Mouse (Mus musculus): ENCODE measurements around the gene Emsy. TPM values are rescaled to one million over a fixed set of nuclear protein-coding genes. Genes with fewer than 3 reads are reported as not detected.

Emsy gene
- polyA plus RNA-seq, 1 experiment from 2014 or later: 64.3 TPM

DNA sequence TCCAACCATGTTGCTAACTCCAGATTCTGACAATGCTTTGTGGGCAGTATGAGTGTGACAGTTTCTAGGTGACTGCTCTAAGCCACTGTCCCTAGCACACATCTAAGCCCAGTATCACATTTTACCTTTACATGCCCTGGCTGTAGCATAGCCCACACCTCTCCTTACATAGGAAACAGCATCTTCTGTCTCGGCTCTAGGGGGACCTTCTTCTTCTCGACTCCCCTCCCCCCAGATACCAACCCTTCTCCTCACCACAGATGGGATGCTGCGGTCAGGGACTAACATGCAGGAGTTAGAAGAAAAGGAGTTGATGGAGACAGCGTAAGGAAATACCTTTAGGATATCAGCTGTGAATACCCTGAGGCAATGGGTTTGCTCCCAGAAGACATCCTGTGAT is 75.3 kb downstream of the Emsy start:
- no peak overlapping the region for H3K27ac ChIP-seq (replicated peaks; ENCODE audit: low read depth, low read length)
- H3K4me2 ChIP-seq (ENCODE audit: low read depth, severe bottlenecking): no peak overlapping the region
- no peak for DNase-seq (ENCODE audit: low spot score)
- H3K27me3 ChIP-seq (ENCODE audit: control insufficient read depth, insufficient read depth, low read length): no peaks in the 10 kb centered on the region
- ATAC-seq (ENCODE audit: insufficient number of reproducible peaks, low FRiP score, low TSS enrichment, low read depth): no peak
- H3K9me3 ChIP-seq (ENCODE audit: control insufficient read depth, low read length): no peaks in the 10 kb centered on the region
- no peaks in the 10 kb centered on the region for H3K36me3 ChIP-seq (ENCODE audit: control insufficient read depth, insufficient read depth, low read length)
- WGBS: 78% methylated on average over 4 of the region's 4 CpGs
- H3K4me3 ChIP-seq (ENCODE audit: low read depth, low read length): no peak overlapping the region
- no peaks in the 10 kb centered on the region for H3K4me1 ChIP-seq (ENCODE audit: control insufficient read depth, insufficient read depth, low read length)
- no peak overlapping the region for H3K9ac ChIP-seq (ENCODE audit: low read length)

GRCm38 (mm10) chr7:98580441-98580840 is 76.1 kb downstream of the Emsy start:
- WGBS: 69% methylated on average over 7 of the region's 7 CpGs
- Histone ChIP-seq H3K4me2 (ENCODE audit: low read depth, severe bottlenecking) (no peak overlapping the region), H3K27me3 (ENCODE audit: control insufficient read depth, insufficient read depth, low read length) (no peaks in the 10 kb centered on the region), H3K9ac (ENCODE audit: low read length) (no peak overlapping the region), H3K27ac (replicated peaks; ENCODE audit: low read depth, low read length) (no peak overlapping the region), H3K4me3 (ENCODE audit: low read depth, low read length) (no peak overlapping the region), H3K36me3 (ENCODE audit: control insufficient read depth, insufficient read depth, low read length) (no peaks in the 10 kb centered on the region), H3K4me1 (ENCODE audit: control insufficient read depth, insufficient read depth, low read length) (no peaks in the 10 kb centered on the region), H3K9me3 (ENCODE audit: control insufficient read depth, low read length) (no peaks in the 10 kb centered on the region)
- DNase-seq (ENCODE audit: low spot score) (no peak), ATAC-seq (ENCODE audit: insufficient number of reproducible peaks, low FRiP score, low TSS enrichment, low read depth) (no peak)

GRCm38 (mm10) chr7:98579731-98580130 is 76.9 kb downstream of the Emsy start:
- no peak for DNase-seq (ENCODE audit: low spot score)
- no peaks in the 10 kb centered on the region for H3K4me1 ChIP-seq (ENCODE audit: control insufficient read depth, insufficient read depth, low read length)
- no peaks in the 10 kb centered on the region for H3K36me3 ChIP-seq (ENCODE audit: control insufficient read depth, insufficient read depth, low read length)
- no peak for ATAC-seq (ENCODE audit: insufficient number of reproducible peaks, low FRiP score, low TSS enrichment, low read depth)
- no peak overlapping the region for H3K4me3 ChIP-seq (ENCODE audit: low read depth, low read length)
- no peaks in the 10 kb centered on the region for H3K27me3 ChIP-seq (ENCODE audit: control insufficient read depth, insufficient read depth, low read length)
- no peaks in the 10 kb centered on the region for H3K9me3 ChIP-seq (ENCODE audit: control insufficient read depth, low read length)
- no peak overlapping the region for H3K27ac ChIP-seq (replicated peaks; ENCODE audit: low read depth, low read length)
- H3K4me2 ChIP-seq (ENCODE audit: low read depth, severe bottlenecking): no peak overlapping the region
- 79% methylated on average over 6 of the region's 6 CpGs for WGBS
- no peak overlapping the region for H3K9ac ChIP-seq (ENCODE audit: low read length)

GRCm38 (mm10) chr7:98577461-98577860 is 79.1 kb downstream of the Emsy start:
- Histone ChIP-seq H3K4me1 (ENCODE audit: control insufficient read depth, insufficient read depth, low read length) (no peaks in the 10 kb centered on the region), H3K4me3 (ENCODE audit: low read depth, low read length) (no peak overlapping the region), H3K9ac (ENCODE audit: low read length) (no peak overlapping the region), H3K9me3 (ENCODE audit: control insufficient read depth, low read length) (no peaks in the 10 kb centered on the region), H3K36me3 (ENCODE audit: control insufficient read depth, insufficient read depth, low read length) (no peaks in the 10 kb centered on the region), H3K27ac (replicated peaks; ENCODE audit: low read depth, low read length) (no peak overlapping the region), H3K4me2 (ENCODE audit: low read depth, severe bottlenecking) (no peak overlapping the region), H3K27me3 (ENCODE audit: control insufficient read depth, insufficient read depth, low read length) (no peaks in the 10 kb centered on the region)
- 87% methylated on average over 1 of the region's 1 CpGs for WGBS
- ATAC-seq (ENCODE audit: insufficient number of reproducible peaks, low FRiP score, low TSS enrichment, low read depth) (no peak), DNase-seq (ENCODE audit: low spot score) (no peak)

DNA sequence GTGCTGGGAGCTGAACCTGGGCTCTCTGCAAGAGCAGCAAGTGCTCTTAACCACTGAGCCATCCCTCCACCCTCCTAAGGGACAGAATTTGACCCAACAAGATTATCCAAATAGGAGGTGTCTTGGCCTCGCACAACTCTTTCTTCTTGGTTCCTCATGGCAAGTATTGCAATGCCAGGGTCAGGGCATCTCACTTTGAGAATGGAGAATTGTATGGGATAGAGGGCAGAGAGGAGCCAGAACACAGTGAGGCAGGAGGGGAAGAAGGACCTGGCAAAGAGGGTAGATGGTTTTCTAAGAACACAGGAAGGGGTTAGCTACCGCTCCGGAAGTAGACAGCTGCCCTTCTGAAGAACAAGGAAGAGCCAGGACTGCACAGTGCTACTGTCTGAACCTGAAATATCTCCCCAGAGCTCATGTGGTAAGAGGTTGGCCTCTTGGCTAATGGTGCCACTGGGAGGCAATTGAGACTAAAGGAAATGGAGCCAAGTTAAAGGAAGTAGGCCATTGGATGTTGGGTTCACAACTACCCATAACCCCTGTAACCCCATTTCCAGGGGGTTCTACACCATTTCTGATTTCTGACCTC is 80.8 kb downstream of the Emsy start:
- Histone ChIP-seq H3K9ac (ENCODE audit: low read length) (no peak overlapping the region), H3K4me1 (ENCODE audit: control insufficient read depth, insufficient read depth, low read length) (no peaks in the 10 kb centered on the region), H3K27ac (replicated peaks; ENCODE audit: low read depth, low read length) (no peak overlapping the region), H3K36me3 (ENCODE audit: control insufficient read depth, insufficient read depth, low read length) (no peaks in the 10 kb centered on the region), H3K4me2 (ENCODE audit: low read depth, severe bottlenecking) (no peak overlapping the region), H3K4me3 (ENCODE audit: low read depth, low read length) (no peak overlapping the region), H3K27me3 (ENCODE audit: control insufficient read depth, insufficient read depth, low read length) (no peaks in the 10 kb centered on the region), H3K9me3 (ENCODE audit: control insufficient read depth, low read length) (no peaks in the 10 kb centered on the region)
- ATAC-seq (ENCODE audit: insufficient number of reproducible peaks, low FRiP score, low TSS enrichment, low read depth) (no peak), DNase-seq (ENCODE audit: low spot score) (no peak)
- 99% methylated on average over 3 of the region's 3 CpGs for WGBS

GRCm38 (mm10) chr7:98574771-98575191 is 81.8 kb downstream of the Emsy start:
- Histone ChIP-seq H3K9me3 (ENCODE audit: control insufficient read depth, low read length) (no peaks in the 10 kb centered on the region), H3K4me3 (ENCODE audit: low read depth, low read length) (no peak overlapping the region), H3K27ac (replicated peaks; ENCODE audit: low read depth, low read length) (no peak overlapping the region), H3K27me3 (ENCODE audit: control insufficient read depth, insufficient read depth, low read length) (no peaks in the 10 kb centered on the region), H3K9ac (ENCODE audit: low read length) (no peak overlapping the region), H3K4me1 (ENCODE audit: control insufficient read depth, insufficient read depth, low read length) (no peaks in the 10 kb centered on the region), H3K4me2 (ENCODE audit: low read depth, severe bottlenecking) (no peak overlapping the region), H3K36me3 (ENCODE audit: control insufficient read depth, insufficient read depth, low read length) (no peaks in the 10 kb centered on the region)
- DNase-seq (ENCODE audit: low spot score) (no peak), ATAC-seq (ENCODE audit: insufficient number of reproducible peaks, low FRiP score, low TSS enrichment, low read depth) (no peak)
- 78% methylated on average over 2 of the region's 2 CpGs for whole genome bisulfite sequencing

DNA sequence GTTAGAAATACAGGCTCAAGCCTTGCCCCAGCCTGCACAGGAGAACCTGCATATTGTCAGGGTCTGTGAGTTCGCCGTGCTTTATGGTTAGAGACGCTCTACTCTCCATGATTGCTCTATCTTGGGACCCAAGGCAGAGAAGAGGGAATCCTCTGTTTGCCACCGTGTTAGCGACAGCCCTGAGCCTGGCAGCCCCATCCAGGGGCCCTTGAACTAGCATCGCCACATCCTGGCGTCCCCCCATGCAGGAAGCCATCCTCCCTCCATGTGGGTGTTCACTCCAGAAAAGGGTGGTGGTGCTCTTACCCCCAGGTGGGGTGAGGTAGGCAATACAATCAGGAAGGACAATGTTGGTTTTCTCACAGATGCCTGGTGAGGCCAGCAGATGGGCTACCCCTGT is 82.3 kb downstream of the Emsy start:
- H3K4me1 ChIP-seq (ENCODE audit: control insufficient read depth, insufficient read depth, low read length): no peaks in the 10 kb centered on the region
- H3K27me3 ChIP-seq (ENCODE audit: control insufficient read depth, insufficient read depth, low read length): no peaks in the 10 kb centered on the region
- ATAC-seq (ENCODE audit: insufficient number of reproducible peaks, low FRiP score, low TSS enrichment, low read depth) (no peak), DNase-seq (ENCODE audit: low spot score) (no peak)
- H3K4me3 ChIP-seq (ENCODE audit: low read depth, low read length): no peak overlapping the region
- no peak overlapping the region for H3K4me2 ChIP-seq (ENCODE audit: low read depth, severe bottlenecking)
- WGBS: 87% methylated on average over 7 of the region's 7 CpGs
- H3K27ac ChIP-seq (replicated peaks; ENCODE audit: low read depth, low read length): no peak overlapping the region
- H3K9ac ChIP-seq (ENCODE audit: low read length): no peak overlapping the region
- H3K36me3 ChIP-seq (ENCODE audit: control insufficient read depth, insufficient read depth, low read length): no peaks in the 10 kb centered on the region
- no peaks in the 10 kb centered on the region for H3K9me3 ChIP-seq (ENCODE audit: control insufficient read depth, low read length)

DNA sequence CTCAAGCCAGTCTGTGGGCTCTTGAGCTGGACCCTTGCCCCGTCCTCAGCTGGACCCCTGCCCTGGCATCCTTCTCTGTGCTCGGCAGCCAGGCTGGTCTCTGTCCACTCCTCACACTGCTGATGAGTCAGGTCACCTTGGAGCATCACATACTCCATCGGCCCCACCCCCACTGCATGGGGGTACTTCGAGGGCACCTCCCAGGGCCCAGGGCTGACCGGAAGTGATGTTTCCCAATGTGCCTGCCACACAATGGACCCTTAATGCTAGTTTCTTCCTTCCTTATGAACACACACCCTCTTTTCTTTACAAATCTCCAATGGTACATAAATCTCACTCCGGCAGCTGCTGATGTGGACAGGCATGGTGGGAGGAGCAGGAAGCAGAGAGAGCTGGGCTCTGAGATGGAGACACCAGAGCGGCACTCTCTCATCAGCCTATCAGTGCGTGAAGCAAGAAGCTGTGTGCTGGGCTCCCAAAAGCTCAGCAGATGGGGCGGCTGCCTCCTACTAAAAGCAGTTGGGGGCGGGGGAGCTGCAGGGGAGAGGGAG is 83.3 kb downstream of the Emsy start:
- no peak for ATAC-seq (ENCODE audit: insufficient number of reproducible peaks, low FRiP score, low TSS enrichment, low read depth)
- H3K36me3 ChIP-seq (ENCODE audit: control insufficient read depth, insufficient read depth, low read length): no peaks in the 10 kb centered on the region
- H3K27ac ChIP-seq (replicated peaks; ENCODE audit: low read depth, low read length): no peak overlapping the region

More for the DNA sequence above, 83.3 kb downstream of the Emsy start:
- H3K9ac ChIP-seq (ENCODE audit: low read length): no peak overlapping the region
- no peaks in the 10 kb centered on the region for H3K27me3 ChIP-seq (ENCODE audit: control insufficient read depth, insufficient read depth, low read length)
- H3K9me3 ChIP-seq (ENCODE audit: control insufficient read depth, low read length): no peaks in the 10 kb centered on the region
- H3K4me3 ChIP-seq (ENCODE audit: low read depth, low read length): no peak overlapping the region
- no peak overlapping the region for H3K4me2 ChIP-seq (ENCODE audit: low read depth, severe bottlenecking)
- DNase-seq (ENCODE audit: low spot score): no peak
- no peaks in the 10 kb centered on the region for H3K4me1 ChIP-seq (ENCODE audit: control insufficient read depth, insufficient read depth, low read length)
- 65% methylated on average over 10 of the region's 10 CpGs for whole genome bisulfite sequencing
